Mouse (Mus musculus): ENCODE measurements at regions not wholly inside any gene's neighbourhood (a gene's known extent, or its start where the extent isn't known, plus 50 kb on each side); places are given as distances from the start of the nearest gene placed in this dataset.

DNA sequence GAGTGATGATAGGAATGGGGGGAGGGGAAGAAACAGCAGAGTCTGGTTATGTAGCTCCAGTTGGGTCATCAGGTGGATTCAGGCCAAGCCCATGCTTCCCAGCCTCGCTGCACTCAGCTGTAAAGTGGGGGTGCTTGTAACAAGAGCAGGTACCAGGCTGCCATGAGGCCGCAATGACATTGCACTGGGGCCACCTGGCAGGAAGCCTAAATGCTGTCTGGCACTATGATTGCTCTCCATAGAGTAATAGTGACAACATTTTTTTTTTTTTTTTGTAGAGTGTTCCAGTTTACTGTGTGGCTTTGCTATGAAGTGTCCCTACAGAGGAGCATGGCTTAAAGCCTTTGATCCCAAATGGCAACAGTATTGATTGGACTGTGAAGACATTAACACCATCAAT is 171.9 kb upstream of the Prok2 start:
- no peak for DNase-seq (ENCODE audit: low read depth, low spot score)

DNA sequence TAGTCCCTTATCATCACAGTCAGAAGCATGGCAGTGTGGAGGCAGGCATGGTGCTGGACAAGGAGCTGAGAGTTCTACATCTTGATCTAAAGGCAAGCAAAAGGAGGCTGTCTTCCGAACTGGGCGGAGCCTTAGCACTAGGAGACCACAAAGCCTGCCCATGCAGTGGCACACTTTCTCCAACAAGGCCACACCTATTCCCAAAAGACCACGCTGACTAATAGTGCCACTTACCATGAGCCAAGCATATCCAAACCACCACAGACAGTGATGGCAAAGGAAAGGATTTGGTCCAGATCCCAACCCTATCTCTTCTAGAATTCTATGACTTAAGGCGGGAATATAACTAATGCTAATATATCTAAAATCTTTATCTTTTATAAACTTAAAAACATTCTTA is 169.4 kb upstream of the Prok2 start:
- DNase-seq (ENCODE audit: low read depth, low spot score), result no peak

DNA sequence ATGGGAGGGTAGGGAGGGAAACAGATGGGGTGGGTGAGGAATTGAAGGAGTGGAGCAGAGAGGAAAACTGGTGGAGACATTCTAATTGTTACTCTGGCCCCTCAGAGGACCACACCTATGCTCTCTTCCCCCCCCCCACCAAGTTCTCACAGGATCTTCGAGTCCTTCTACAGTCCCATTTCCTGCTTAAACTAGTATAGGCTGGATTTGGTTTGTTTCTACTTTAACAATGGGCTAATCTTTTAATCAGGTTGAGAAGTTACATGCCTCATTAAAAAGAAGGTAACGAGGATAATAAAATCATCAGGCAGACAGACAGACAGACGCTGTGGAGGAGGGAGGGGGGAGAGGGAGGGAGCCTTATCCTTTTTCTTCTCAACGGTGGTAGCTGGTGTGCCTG is 167.7 kb upstream of the Prok2 start:
- no peak for DNase-seq (ENCODE audit: low read depth, low spot score)

DNA sequence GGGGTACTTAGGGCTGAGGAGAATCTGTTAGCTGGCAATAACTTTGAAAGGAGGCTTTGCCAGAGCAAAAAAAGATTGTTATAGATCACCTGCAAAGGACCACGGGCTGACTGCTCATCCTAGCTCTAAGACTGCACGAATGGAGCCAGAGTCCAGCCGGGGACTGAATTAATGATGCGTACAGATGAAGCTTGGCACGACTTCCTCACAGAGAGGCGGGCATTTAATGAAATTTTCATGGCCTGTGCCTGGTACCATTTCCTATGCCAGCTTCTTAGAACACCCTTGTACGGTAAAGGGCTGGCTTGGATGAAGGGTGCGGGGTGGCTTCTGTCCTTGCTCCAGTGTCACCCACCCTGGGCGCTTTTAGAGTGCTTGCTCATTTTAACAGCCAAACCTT is 166.0 kb upstream of the Prok2 start:
- DNase-seq (ENCODE audit: low read depth, low spot score), result no peak

DNA sequence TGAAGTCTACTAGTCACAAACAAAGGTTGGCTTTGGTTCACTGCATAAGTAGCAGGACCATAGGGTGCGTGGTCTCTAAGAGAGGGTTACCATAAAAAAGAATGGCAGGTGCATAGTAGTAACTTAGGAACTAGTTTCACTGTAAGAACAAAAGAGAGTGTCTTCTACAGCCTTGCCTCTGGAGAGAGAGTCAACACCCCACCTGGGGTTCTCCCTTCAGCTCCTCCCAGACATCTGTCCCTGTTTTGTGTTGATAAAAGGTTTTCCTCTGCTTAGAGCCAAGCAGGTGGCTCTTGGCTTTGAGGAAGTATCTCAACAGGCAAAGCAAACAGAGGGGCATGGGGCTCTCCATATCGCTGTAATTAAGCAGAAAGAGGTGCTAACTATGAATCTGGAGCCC is 165.6 kb upstream of the Prok2 start:
- no peak for DNase-seq (ENCODE audit: low read depth, low spot score)

DNA sequence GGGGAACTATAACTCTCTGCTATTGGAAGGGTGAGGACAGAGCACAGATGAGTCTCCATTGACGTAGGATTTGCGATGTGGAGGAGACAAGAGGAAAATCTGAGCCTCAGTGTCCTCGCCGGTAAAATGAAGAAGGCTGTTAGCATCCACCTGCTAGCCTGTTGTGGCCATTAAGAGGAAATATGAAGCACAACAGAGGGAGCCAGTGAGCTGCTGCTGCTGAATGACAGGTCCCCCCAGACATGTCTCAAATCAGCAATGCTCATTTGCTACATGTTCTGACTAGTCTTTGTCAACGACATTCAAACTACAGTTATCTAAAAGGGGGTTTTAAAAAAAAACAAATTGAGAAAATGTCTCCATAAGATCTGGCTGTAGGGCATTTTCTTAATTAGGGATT is 164.6 kb upstream of the Prok2 start:
- no peak for DNase-seq (ENCODE audit: low read depth, low spot score)

DNA sequence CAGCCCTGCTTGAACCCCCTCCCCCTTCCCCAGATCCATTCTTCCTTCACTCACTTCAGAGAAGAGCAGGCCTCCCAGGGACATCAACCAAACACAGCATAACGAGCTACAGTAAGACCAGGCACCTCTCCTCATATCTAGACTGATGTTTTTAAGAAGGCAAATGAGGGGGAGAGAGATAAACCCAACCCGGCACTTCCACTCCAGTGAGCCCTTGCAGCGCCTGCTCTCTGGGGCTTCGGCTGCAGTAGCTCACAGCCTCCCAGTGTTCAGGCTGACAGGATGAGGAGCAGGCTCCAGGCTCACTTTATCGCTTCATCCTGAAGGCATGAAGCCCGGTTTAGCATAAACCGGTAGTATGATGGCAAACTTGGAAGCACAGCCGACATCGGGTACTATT is 162.9 kb upstream of the Prok2 start:
- DNase-seq (ENCODE audit: low read depth, low spot score), result no peak

DNA sequence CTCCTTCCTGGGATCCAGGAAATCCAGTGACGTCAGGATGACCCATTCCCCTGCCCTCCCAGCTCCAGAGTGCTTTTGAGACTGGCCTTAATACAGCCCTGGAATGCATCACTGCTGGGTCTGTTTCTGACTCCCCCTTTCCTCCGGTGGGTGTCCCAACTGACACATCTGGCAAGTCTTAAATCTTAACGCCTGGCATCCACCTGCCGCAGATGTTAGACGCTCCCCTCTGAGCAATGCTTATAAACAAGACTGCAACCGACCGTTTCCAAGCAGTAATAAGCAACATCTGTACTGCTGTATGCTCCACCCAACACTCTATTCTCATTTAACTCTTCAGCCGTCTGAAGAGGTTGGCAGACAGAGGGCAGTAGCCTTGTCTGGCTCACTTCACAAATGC is 161.7 kb upstream of the Prok2 start:
- DNase-seq (ENCODE audit: low read depth, low spot score), result no peak

DNA sequence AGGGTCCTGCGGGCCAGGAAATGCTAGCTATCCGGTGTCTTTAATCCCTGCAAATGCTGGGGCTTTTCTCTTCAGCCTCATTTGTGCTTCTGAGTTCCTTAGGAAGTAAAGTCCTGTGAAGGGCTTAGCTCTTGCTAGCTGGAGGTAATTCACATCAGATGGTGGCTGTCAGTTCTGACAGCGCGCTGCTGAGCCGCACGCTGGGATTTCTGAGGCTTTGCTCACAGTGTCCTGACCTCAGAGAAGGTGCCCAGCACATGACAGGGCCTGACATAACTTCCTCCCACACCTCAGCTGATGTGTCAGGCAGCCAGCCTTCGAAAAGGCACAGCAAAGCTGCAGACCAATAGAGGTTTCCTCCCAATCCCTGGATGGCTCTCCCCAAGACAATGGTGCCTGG is 158.6 kb upstream of the Prok2 start:
- no peak for DNase-seq (ENCODE audit: low read depth, low spot score)

DNA sequence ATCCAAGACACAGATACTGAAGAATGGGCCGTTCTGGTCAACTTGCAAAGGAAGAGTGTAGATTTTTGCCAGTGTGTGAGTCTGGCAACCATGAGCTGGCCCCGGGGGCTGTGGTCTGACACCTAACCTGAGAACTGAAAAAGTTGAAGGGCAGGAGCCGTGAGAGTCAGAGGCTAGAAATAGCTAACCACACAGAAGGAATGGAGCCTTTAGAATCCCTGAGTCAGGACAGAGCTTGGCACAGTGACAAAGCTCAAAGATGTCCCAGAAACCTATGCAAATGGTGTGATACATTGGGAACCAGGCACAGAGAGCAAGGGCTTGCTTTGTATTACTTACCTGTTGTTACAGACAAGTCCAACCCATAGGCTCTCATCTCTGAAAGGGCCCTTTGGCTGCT is 157.9 kb upstream of the Prok2 start:
- no peak for DNase-seq (ENCODE audit: low read depth, low spot score)

DNA sequence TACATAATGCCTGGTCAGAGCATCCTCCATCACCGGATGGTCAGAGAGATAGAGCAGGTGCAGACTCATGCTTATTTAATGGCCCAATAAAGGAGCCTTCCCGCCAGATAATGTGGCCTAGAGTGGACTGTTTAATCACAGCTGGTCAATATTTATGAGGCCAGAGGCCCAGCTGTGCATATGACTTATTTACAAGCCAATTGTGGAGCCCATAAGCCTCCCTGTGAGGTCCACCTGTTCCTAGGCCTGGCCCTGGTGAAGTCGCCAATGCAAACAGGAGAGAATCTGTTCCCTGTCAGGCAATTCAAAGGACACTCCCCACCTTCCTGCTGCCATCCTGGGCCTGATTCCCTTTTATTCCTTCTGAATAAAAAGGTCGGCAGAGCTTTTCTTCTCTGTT is 155.4 kb upstream of the Prok2 start:
- DNase-seq (ENCODE audit: low read depth, low spot score), result no peak

DNA sequence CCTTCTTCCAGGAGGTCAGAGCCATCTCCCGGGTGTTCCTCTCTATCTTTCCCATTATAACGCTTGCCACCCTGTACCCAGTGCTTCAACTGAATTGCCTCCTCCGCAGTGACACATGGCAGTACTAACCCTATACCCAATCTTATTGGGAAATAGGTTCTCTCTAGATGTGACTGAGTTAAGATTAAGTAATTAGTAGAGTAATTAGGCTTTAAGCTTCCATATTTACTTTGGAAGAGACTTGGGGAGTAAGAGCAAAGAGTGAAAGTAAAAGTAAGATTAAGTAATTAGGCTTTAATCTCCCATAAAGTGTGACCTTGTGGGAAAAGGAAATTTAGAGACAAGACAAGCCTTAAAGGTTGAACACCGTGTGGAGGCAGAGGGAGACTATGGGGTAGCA is 148.7 kb upstream of the Prok2 start:
- no peak for DNase-seq (ENCODE audit: low read depth, low spot score)

DNA sequence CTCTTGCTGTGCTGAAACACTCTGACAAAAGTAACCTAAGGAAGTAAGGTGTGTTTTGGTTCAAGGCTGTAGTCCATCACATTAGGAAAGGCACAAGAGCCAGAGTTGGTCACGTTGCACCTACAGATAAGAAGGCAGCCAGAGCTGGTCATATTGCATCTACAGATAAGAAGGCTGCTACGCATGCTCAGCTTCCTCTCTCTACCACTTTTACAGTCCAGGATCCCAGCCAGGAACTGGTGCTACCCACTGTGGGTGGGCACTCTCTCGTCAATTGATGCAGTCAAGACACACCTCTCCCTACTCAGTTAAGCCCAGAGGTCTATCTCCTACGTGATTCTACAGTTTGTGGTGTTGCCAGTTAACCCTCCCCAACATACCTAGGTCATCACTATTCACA is 147.8 kb upstream of the Prok2 start:
- no peak for DNase-seq (ENCODE audit: low read depth, low spot score)

DNA sequence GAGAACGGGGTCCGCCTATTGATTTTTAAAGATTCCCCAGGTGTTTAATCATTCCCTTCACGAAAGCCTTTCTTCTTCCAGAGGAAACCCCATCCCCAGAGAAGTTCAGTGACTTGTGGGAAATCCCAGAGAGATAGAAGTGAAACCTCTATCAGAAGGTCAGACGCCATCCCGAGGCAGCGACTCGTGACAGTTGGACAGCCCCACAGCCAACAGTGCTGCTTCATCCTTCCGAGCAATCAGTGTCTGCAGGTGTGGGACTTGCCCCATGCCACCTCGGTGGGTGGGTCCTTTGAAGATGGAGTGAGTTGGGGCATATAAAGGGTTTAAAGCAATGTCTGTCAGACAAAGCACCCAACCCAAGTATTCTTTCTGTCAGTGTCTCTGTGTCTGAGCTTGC is 139.9 kb upstream of the Prok2 start:
- no peak for DNase-seq (ENCODE audit: low read depth, low spot score)

DNA sequence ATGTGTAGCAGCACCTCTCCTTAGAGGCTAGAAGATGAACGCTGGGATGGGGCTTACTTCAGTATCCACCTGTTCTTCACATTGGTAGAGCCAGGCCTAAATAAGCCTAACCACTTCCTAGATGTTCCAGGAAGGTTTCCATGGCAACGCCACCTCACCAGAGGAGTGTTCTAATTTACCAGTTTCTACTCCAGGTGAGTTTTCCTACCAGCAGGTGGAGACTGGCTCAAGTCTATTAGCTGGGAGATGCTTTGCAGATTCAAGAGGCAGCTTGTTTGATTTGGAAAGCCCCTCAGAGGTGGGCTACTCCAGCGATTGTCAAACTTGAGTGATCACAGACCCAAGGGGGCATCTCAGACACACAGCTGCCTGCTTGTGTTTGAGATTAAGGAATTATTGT is 138.8 kb upstream of the Prok2 start:
- peak; percentile 62 for DNase-seq (ENCODE audit: low read depth, low spot score)

DNA sequence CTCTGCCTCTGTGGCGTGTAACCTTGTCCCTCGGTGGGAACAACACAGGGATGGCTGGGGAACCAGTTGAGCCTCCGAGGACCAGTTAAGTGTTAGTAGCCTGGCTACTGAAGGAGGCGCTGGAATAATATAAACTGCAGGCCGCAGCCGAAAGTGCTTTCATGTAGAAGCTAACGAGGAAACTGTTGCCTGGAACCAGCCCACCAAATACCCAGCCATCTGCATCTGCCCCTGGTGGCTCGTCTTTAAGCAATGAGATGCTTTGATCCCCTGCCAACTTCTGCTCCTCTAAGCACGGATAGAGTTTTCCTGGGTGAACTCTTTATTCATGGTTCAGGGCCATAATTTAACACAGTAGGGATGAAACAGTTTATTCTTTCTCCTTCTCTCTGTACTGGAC is 137.2 kb upstream of the Prok2 start:
- no peak for DNase-seq (ENCODE audit: low read depth, low spot score)

DNA sequence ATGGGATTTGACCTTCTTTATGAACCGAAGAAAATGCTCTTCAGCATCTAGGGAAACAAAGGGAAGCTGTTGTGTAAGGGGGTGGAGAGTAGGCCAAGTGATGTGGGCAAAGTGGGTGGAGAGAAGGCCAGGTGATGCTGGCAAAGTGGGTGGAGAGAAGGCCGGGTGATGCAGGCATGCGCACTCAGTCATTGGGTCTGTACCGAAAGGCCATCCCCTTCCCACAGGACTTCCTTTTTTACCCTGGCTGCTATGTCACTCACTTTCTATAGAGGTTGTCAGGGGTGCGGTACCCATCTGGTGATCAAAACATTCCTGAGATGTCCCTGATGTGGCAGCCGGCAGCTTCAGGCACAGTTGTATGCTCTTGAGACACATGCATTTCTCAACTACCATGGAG is 131.2 kb upstream of the Prok2 start:
- no peak for DNase-seq (ENCODE audit: low read depth, low spot score)

DNA sequence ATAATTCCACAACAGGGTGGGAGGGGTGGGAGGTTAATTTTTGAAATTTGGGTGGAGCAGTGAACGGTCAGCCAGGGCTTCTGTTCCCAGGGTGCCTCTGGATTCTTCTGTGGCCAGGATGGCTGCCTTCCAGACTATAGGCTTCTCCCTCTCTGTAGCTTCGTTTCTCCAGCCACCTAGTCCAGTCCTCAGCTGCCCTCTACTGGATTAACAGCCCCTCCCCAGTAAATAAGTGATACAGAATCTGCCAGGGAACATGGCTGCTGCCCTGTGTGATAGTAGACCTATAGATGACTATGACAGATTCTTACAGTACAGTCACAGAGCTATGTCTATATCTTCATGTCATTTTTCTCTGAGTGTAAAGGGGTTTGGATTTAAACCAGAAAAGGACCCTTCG is 127.5 kb upstream of the Prok2 start:
- no peak for DNase-seq (ENCODE audit: low read depth, low spot score)

DNA sequence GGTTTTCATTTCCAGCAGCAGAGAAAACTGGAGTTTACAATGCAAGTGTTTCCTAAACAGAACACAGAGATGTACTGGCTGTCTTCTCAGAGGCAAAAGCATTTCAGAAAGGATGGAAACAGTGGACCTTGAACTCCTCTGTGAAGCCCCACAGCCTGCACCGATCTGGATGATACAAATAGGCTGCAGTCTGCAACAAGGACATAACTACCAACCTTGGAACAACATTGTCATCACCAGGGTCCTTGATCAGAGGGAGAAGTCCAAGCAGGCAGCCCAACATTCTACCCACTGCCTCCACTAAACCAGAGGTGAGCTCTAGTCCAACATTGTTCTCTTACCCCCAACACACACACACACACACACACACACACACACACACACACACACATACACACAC is 124.5 kb upstream of the Prok2 start:
- DNase-seq (ENCODE audit: low read depth, low spot score), result no peak

DNA sequence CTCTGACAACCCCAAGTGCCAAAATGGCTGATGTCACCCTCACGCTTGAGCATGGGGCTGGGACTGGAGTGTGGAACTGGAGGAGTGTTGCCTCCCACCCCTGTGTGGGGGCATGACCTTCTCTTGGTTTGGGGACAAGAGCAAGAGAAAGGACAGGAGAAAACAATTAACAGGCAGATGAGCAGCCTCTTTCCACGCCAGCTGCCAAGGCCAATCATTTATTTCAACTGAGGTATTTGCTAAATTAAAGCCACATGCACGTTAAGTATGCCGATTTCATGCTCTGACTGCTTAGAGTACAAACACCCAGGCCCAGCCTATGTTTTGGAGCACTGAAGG is 119.3 kb upstream of the Prok2 start:
- DNase-seq (ENCODE audit: low read depth, low spot score), result no peak

DNA sequence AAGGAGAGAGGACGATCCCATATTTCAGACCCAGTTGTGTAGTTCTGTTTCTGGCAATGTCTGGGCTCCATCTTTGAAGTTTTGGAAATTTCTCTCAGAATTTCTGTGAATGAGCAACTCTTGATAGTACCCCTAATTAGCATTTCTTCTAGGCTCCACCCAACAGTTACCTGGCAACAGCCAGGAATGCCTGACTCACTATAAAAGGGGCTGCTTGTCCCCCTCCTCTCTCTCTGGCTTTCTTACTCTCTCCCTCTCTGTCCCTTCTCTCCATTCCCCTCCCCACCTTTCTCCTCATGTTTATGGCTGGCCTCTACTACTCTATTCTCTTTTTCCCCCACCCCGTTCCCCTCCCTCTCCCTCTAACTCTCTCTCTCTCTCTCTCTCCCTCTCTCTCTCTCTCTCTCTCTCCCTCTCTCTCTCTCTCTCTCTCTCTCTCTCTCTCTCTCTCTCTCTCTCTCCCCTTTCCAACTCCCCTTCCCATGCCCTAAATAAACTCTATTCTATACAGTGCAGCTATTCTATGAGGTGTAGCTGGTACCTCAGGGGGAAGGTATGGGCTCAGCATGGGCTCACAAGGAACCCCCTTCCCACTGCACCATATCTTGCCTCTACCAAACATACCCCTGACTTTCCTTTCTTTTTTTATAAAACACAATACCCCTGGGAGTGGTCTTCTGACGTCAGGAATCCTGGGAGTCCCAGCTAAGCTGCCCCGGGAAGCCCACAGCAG is 118.7 kb upstream of the Prok2 start:
- no peak for DNase-seq (ENCODE audit: low read depth, low spot score)

DNA sequence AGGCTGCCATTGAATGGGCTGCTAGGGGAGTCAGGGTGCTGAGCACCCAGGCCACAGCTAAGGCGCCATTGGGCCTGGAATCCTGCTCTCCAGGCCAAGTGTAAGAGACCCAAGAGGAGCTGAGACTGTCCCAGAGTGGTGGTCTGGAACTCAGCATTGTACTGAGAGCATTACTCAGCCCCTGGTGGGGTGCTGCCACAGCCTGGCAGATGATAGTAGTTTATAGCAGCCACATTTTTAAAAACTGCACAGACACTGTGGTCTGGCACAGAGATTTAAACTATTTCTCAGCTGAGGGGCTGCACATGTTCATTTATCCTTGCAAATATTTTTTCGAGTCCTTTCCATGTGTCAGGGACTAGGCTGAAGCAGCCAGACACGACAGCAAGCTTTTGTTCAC is 117.3 kb upstream of the Prok2 start:
- DNase-seq (ENCODE audit: low read depth, low spot score), result no peak

DNA sequence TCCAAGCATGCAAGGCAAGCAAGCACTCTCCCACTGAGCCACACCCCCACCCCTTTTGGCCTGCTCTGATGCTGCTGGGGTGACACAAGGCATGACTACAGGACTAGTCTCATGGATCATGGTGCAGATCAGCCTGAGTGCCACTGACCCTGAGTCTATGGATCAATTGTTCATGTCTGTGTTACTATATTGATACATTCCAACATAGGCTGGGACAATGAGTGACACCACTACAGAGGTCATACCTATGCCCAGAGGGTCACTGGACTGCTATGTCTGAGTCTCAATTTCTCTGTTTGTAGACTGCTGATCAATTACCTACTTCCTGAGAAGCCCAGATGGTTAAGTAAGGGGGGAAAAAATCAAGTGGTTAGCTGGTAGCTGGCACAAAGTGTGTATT is 116.5 kb upstream of the Prok2 start:
- DNase-seq (ENCODE audit: low read depth, low spot score), result no peak

DNA sequence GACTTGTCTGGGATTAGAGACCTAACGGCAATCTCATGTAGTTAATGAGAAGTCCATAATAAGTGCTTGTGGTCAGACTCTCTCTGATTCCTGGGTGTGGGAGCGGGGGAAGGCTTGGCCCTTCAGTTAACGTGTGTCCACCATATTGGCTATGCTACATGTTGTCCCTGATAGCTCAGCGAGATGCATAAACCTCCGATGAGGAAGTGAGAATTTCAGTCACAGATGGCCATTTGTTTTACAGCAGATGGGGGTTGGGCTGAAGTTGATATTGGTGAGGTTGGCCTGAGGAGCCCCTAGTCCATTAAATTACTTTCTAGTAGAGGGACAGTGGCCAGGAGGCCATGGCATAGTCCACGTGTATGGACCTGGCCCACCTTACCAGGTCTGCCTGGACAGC is 114.6 kb upstream of the Prok2 start:
- DNase-seq (ENCODE audit: low read depth, low spot score), result no peak

DNA sequence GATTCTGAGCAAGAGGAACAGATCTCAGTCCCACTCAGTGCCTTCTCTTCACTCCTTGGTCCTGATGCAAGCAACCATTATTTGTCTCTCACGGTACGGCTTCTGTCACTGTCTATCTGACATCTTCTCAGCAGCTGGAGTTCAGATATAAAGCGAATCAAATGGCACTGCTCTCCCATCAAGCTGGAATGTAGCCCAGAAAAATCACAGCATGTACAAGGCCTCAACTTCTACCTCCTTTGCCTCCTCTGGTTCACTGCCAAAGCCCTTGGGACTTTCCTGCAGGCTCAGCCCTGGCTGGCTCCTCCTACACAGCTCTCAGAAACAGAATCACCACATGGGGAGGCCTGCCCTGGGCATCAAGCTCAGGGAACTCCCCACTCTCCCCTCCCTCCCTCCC is 107.1 kb upstream of the Prok2 start:
- peak; percentile 59 for DNase-seq (ENCODE audit: low read depth, low spot score)
